Mouse (Mus musculus) ES-E14 (cell line): ENCODE results near the gene Tpmt. TPM values are rescaled to one million over a fixed set of nuclear protein-coding genes. Genes with fewer than 3 reads are reported as not detected.

Experiments
- DNase-seq: peaks from one replicate; pipeline ENCODE4 v3.0.0-alpha.2; 2013; ENCODE audit warnings: low read depth, low spot score
- H3K27ac ChIP-seq: 2 replicates; pipeline ENCODE4 v1.5.1; 2012; ENCODE audit warnings: low read depth, mild to moderate bottlenecking, low read length, moderate library complexity, mixed read lengths; ENCODE audit not compliant: poor library complexity, insufficient read depth, severe bottlenecking
- H3K36me3 ChIP-seq: 2 replicates; pipeline ENCODE4 v1.6.1; 2012; ENCODE audit warnings: mild to moderate bottlenecking, low read length, moderate library complexity, mixed read lengths; ENCODE audit not compliant: control insufficient read depth, poor library complexity, insufficient read depth, severe bottlenecking
- H3K4me1 ChIP-seq, 2 experiments: fragments of 150-350 bp in 1 of 2; sonication (generic) in 1 of 2; 2 replicates each; pipeline ENCODE4 v1.6.1; 2012; ENCODE audit warnings: low read length in 2 of 2, mild to moderate bottlenecking in 1 of 2, mixed read lengths in 1 of 2; ENCODE audit not compliant: control insufficient read depth in 2 of 2, insufficient read depth in 2 of 2, poor library complexity in 1 of 2
- H3K4me3 ChIP-seq, 2 experiments: fragments of 150-350 bp in 1 of 2; sonication (generic) in 1 of 2; 2 replicates each; pipeline ENCODE4 v1.5.1; 2012; ENCODE audit warnings: low read length in 2 of 2, low read depth in 1 of 2, mild to moderate bottlenecking in 1 of 2, mixed read lengths in 1 of 2; ENCODE audit not compliant: insufficient read depth in 1 of 2, poor library complexity in 1 of 2, severe bottlenecking in 1 of 2
- H3K9ac ChIP-seq: 2 replicates; pipeline ENCODE4 v1.6.1; 2012; ENCODE audit warnings: low read depth, mild to moderate bottlenecking, low read length, mixed read lengths; ENCODE audit not compliant: poor library complexity, insufficient read depth, severe bottlenecking
- H3K9me3 ChIP-seq: fragments of 150-350 bp; sonication (generic); 2 replicates; pipeline ENCODE4 v1.6.1; 2012; ENCODE audit warnings: low read depth, mild to moderate bottlenecking, low read length; ENCODE audit not compliant: control insufficient read depth, insufficient read depth
- CHD2 ChIP-seq: IDR thresholded peaks from 2 replicates; pipeline ENCODE4 v1.6.1; 2014; ENCODE audit warnings: mild to moderate bottlenecking, low read depth, low read length, inconsistent platforms
- HCFC1 ChIP-seq: IDR thresholded peaks from 2 replicates; pipeline ENCODE4 v1.6.1; 2012; ENCODE audit warnings: low read length, inconsistent platforms, borderline replicate concordance; ENCODE audit not compliant: insufficient read depth
- MAFK ChIP-seq: IDR thresholded peaks from 2 replicates; pipeline ENCODE4 v1.6.1; 2014; ENCODE audit warnings: mild to moderate bottlenecking, low read depth, low read length, inconsistent platforms; ENCODE audit not compliant: insufficient read depth
- ZC3H11A ChIP-seq: IDR thresholded peaks from 2 replicates; pipeline ENCODE4 v1.6.1; 2012; ENCODE audit warnings: low read depth, mild to moderate bottlenecking, inconsistent platforms, low read length, borderline replicate concordance
- ZNF384 ChIP-seq: IDR thresholded peaks from 2 replicates; pipeline ENCODE4 v1.6.1; 2012; ENCODE audit warnings: low read depth, low read length, inconsistent platforms
- in situ Hi-C, 2 experiments: fragments of 600-800 bp; cut with MboI; formaldehyde crosslinking; loops; one replicate each; pipeline ENCODE4 v1.15.1; 2025; ENCODE audit warnings: low sequenced_read_pairs in 2 of 2, inconsistent platforms in 1 of 2; ENCODE audit not compliant: unreplicated experiment in 2 of 2
- total RNA-seq: library from RNA; depleted of rRNA; stranded (reverse); fragments of 300-350 nt; gene quantifications from 2 replicates; pipeline ENCODE4 v1.2.3, GENCODE M21; 2012

Gene Tpmt
- total RNA-seq, 1 experiment, result 5.9 TPM

DNA sequence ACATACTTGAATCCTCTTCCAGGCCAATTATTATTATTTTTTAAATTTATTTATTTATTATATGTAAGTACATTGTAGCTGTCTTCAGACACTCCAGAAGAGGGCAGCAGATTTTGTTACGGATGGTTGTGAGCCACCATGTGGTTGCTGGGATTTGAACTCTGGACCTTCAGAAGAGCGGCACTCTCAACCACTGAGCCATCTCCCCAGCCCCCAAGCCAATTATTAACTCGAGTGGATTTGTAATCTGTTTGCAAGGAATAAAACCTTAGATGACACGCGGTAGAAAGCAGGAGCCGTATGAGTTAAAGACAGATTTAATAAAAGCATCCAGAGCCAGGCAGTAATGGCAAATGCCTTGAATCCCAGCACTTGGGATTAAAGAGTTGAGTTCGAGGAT lies 24.8 kb downstream of the Tpmt start:
- H3K36me3 ChIP-seq, result no peaks in the 10 kb centered on the region; the same call in 1 of the 2 replicates
- H3K9me3 ChIP-seq, result no peaks in the 10 kb centered on the region
- no peak for DNase-seq
- H3K9ac ChIP-seq, result no peak overlapping the region
- H3K4me3 ChIP-seq, result no peak overlapping the region
- no peak overlapping the region for H3K27ac ChIP-seq
- in situ Hi-C loops, result loop anchor here (10.0 to 25.0 kb wide), 2 partner anchors 182 to 195 kb away; no protein-coding TSS in a partner anchor
- TF ChIP-seq ZC3H11A, result no peak
- no peak for TF ChIP-seq ZNF384
- no peak for TF ChIP-seq MAFK
- TF ChIP-seq HCFC1, result no peak
- TF ChIP-seq CHD2, result no peak
- H3K4me1 ChIP-seq, result no peaks in the 10 kb centered on the region

DNA sequence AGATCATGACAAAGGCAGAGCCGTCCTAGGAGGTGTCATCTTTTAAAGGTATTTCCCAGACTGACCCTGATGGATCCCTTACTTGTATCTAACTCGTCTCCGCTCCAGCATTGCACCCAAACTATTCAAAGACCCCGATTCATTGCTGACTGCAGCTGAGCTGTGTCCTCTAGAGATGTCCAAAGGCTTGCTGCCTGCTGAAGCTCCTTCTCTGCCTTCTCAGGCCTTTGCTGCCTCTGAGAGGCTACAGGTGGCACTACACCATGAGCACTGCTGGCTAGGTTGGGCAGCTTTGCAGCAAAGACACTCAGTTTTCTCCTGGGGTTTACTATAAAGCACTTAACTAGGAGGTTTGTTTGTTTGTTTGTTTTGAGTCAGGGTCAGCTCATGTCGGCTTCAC lies 27.3 kb downstream of the Tpmt start:
- Histone ChIP-seq H3K36me3 (no peaks in the 10 kb centered on the region), H3K9me3 (no peaks in the 10 kb centered on the region), H3K4me1 (0 out of 4 replicates have a peak, but pooled peaks cover 0 to 2% of the 10 kb centered on the region in 2 experiments), H3K4me3 (no peak overlapping the region), H3K27ac (no peak overlapping the region), H3K9ac (no peak overlapping the region)
- TF ChIP-seq CHD2, result no peak
- no peak for TF ChIP-seq MAFK
- peak; percentile 77; the same call in 1 of the 2 replicates for TF ChIP-seq ZC3H11A
- DNase-seq, result no peak
- in situ Hi-C loops, result loop anchor here (10.0 to 25.0 kb wide), 2 partner anchors 180 to 192 kb away; no protein-coding TSS in a partner anchor

DNA sequence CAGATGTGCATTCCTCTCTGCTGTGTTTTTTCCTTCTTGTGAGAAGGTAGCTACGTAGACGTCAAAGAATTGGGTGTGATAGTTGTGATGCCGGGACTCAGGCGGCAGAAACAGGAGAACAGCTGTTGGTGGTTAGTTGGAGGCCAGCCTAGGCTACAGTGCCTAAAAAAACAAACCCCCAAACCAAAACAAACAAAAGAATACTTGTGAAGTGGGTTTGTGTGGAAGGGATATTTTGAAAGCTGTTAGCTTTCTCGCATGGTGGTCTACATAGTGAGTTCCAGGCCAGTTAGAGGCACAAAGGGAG lies 29.4 kb downstream of the Tpmt start:
- Histone ChIP-seq H3K36me3 (no peaks in the 10 kb centered on the region), H3K9ac (no peak overlapping the region), H3K27ac (no peak overlapping the region), H3K4me3 (peak overlapping the region in 1 of 2 experiments; percentile 63; a peak in 2 of 4 replicates), H3K4me1 (0 out of 4 replicates have a peak, but pooled peaks cover 0 to 2% of the 10 kb centered on the region in 2 experiments), H3K9me3 (0 out of 2 replicates have a peak, but pooled peaks cover 3% of the 10 kb centered on the region)
- no peak for DNase-seq
- TF ChIP-seq ZC3H11A (no peak), ZNF384 (no peak), MAFK (no peak), HCFC1 (no peak), CHD2 (no peak)
- in situ Hi-C loops, result loop anchor here (10.0 to 25.0 kb wide), 2 partner anchors 178 to 190 kb away; no protein-coding TSS in a partner anchor

DNA sequence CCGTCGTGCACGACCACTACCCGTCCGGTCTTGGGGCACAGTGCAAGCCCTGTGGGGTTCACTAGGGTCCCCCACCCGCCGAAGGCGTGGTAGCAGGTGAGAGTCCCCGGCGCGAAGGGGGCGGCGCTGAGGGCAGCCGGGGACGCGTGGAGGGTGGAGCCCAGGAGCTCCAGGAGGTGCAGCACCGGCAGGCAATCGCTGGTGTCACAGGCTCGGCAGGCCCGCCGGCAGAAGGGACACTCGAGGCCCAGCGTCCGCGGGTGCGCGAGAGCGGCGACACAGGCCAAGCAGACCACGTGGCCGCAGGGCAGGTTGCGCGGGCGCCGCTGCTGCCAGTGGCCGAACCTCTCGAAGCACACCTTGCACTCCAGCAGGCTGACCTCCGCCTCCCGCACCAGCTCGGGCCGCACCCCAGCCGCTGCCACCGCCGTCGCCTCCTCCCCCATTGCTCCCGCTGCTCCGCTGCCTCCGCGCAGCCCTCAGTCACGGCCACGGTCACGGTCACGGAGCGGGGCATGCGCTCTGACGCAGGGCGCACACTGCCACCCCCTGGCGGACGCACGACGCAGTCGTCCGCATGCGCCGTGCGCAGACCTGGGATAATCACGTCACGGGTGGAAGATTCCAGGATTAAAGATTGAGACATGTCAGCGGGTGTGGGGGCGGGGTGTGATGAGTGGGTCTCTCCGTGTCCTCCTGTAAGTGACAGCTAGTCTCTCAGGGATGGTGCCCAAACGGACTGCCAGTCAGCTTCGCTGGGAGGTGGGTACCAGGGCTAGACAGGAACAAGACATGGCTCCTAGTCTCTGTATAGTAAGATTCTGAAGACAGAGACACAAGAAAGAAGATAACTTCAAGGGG lies 30.0 kb downstream of the Tpmt start, which contains the start of gene Nhlrc1:
Gene Nhlrc1, minus strand, starts transcription at position 517 of the 861 bp plus-strand sequence.
- Histone ChIP-seq H3K36me3 (no peaks in the 10 kb centered on the region), H3K4me1 (0 out of 4 replicates have a peak, but pooled peaks cover 0 to 2% of the 10 kb centered on the region in 2 experiments), H3K9ac (peak within 1 kb of the TSS; percentile 73), H3K4me3 (peak within 1 kb of the TSS; percentile 63 to 82), H3K27ac (no peak within 1 kb of the TSS), H3K9me3 (0 out of 2 replicates have a peak, but pooled peaks cover 3% of the 10 kb centered on the region)
- in situ Hi-C loops, result loop anchor here (10.0 to 25.0 kb wide), 2 partner anchors 177 to 190 kb away; no protein-coding TSS in a partner anchor
- no peak for TF ChIP-seq CHD2
- 0 out of 2 replicates have a peak, but pooled peaks have one; percentile 21 for TF ChIP-seq ZC3H11A
- no peak for TF ChIP-seq ZNF384
- peak; percentile 26; the same call in 1 of the 2 replicates for TF ChIP-seq HCFC1
- DNase-seq, result peak; percentile 39
